Mouse (Mus musculus): ENCODE data around the gene Gbf1. TPM values are rescaled to one million over a fixed set of nuclear protein-coding genes. Genes with fewer than 3 reads are reported as not detected.

The Gbf1 gene
- polyA plus RNA-seq, 1 experiment from 2014 or later = 50.0 TPM

GRCm38 (mm10) chr19:46317546-46317885, 165.2 kb downstream of the Gbf1 start:
- Histone ChIP-seq H3K27ac (peak overlapping the region; percentile 78), H3K4me1 (peaks cover 63% of the 10 kb centered on the region)
- DNase-seq (ENCODE audit: low spot score) = no peak

DNA sequence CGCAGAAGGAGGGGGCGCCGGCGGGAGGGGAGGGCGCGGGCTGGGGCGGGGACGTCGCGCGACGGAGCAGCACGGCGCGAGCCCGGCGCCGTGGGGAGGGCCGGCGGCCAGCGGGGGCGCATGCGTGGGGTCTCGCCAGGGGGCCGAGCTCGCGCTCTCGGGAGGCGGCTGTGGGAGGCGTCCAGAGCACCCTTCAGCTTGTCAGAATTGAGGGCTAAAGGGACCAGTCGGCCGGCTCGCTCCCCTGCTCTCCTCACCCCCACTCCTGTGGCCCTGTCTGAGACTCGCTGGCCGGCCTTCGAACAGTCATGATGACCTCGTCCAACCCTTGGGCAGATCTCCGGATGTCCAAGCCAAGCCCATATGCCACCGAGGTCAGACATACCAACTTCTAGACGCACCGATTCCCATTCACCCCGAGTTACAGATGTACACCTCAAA, 165.7 kb downstream of the Gbf1 start:
- H3K27ac ChIP-seq = peak overlapping the region; percentile 78; the same call in 1 of the 2 replicates
- no peak for DNase-seq (ENCODE audit: low spot score)
- peaks cover 100% of the 10 kb centered on the region for H3K27me3 ChIP-seq (ENCODE audit: insufficient read depth, poor library complexity, severe bottlenecking)
- 2% methylated on average over 42 of the region's 42 CpGs for WGBS
- H3K4me1 ChIP-seq = peaks cover 61% of the 10 kb centered on the region
- H3K4me3 ChIP-seq = peak overlapping the region; percentile 64
- H3K9me3 ChIP-seq = no peaks in the 10 kb centered on the region
- H3K36me3 ChIP-seq = 0 out of 2 replicates have a peak, but pooled peaks cover 4% of the 10 kb centered on the region

More at GRCm38 (mm10) chr19:46317546-46317885, 165.2 kb downstream of the Gbf1 start:
- H3K4me3 ChIP-seq = peak overlapping the region; percentile 64
- H3K9me3 ChIP-seq = no peaks in the 10 kb centered on the region
- H3K27me3 ChIP-seq (ENCODE audit: insufficient read depth, poor library complexity, severe bottlenecking) = peaks cover 100% of the 10 kb centered on the region
- under 1% methylated on average over 45 of the region's 48 CpGs for WGBS
- peaks cover 6% of the 10 kb centered on the region; the same call in 1 of the 2 replicates for H3K36me3 ChIP-seq

- Histone ChIP-seq H3K27ac (no peak overlapping the region), H3K36me3 (no peaks in the 10 kb centered on the region), H3K27me3 (ENCODE audit: insufficient read depth, poor library complexity, severe bottlenecking) (peaks cover 100% of the 10 kb centered on the region), H3K9me3 (no peaks in the 10 kb centered on the region), H3K4me1 (peaks cover 54% of the 10 kb centered on the region), H3K4me3 (peak overlapping the region; percentile 64)
- 10% methylated on average over 16 of the region's 16 CpGs for WGBS
- no peak for DNase-seq (ENCODE audit: low spot score)
Observed at GRCm38 (mm10) chr19:46318586-46319378, 166.5 kb downstream of the Gbf1 start.

DNA sequence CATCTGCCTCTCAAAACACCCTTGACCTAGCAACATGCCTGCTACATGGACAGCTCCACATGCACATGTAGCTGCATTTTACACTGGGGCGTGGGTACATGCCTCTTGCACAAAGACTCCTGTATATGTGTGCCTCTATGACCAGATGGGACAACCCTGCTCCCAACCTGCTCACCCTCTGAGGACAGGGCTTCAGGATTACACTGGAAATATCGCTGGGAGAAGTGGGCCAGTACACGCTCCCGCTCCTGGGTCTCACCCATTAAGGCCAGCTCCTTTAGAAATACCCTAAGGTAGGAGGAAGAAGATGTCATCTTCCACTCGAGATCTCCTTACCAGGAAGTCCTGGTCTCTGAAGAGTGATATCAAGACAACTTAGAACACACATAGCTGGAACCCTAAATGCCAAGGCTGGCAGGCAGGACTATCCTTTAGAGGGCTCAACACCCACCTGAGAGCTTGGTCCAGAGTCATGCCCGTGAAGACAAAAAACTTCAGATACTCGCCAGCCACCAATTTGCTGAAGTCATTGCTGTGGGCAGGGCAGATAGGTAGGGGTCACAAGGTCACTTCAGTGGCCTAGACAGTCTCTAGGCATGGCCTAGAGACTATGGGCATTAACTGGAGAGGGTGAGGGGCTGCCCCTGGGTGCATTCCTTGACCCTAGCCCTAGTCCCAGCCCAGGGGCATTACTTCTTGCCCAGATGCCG, 167.9 kb downstream of the Gbf1 start:
- Histone ChIP-seq H3K36me3 (no peaks in the 10 kb centered on the region), H3K27me3 (ENCODE audit: insufficient read depth, poor library complexity, severe bottlenecking) (peaks cover 100% of the 10 kb centered on the region), H3K4me1 (peaks cover 40% of the 10 kb centered on the region), H3K27ac (no peak overlapping the region), H3K9me3 (no peaks in the 10 kb centered on the region), H3K4me3 (no peak overlapping the region)
- WGBS = 76% methylated on average over 8 of the region's 8 CpGs
- DNase-seq (ENCODE audit: low spot score) = no peak

GRCm38 (mm10) chr19:46321101-46321943, 169.0 kb downstream of the Gbf1 start:
- Histone ChIP-seq H3K27ac (no peak overlapping the region), H3K4me3 (no peak overlapping the region), H3K27me3 (ENCODE audit: insufficient read depth, poor library complexity, severe bottlenecking) (peaks cover 100% of the 10 kb centered on the region), H3K36me3 (no peaks in the 10 kb centered on the region), H3K9me3 (no peaks in the 10 kb centered on the region), H3K4me1 (peaks cover 29% of the 10 kb centered on the region)
- 33% methylated on average over 6 of the region's 6 CpGs for WGBS
- DNase-seq (ENCODE audit: low spot score) = no peak

- peaks cover 31% of the 10 kb centered on the region for H3K4me1 ChIP-seq
- H3K4me3 ChIP-seq = no peak overlapping the region
- no peaks in the 10 kb centered on the region for H3K9me3 ChIP-seq
- DNase-seq (ENCODE audit: low spot score) = no peak
- 47% methylated on average over 11 of the region's 11 CpGs for WGBS
- no peaks in the 10 kb centered on the region for H3K36me3 ChIP-seq
- H3K27me3 ChIP-seq (ENCODE audit: insufficient read depth, poor library complexity, severe bottlenecking) = peaks cover 100% of the 10 kb centered on the region
- no peak overlapping the region for H3K27ac ChIP-seq
Observed at GRCm38 (mm10) chr19:46322144-46322995, 170.1 kb downstream of the Gbf1 start.

GRCm38 (mm10) chr19:46322996-46323572, 170.8 kb downstream of the Gbf1 start:
- Histone ChIP-seq H3K4me3 (no peak overlapping the region), H3K27me3 (ENCODE audit: insufficient read depth, poor library complexity, severe bottlenecking) (peaks cover 95% of the 10 kb centered on the region), H3K36me3 (no peaks in the 10 kb centered on the region), H3K4me1 (peaks cover 31% of the 10 kb centered on the region), H3K9me3 (no peaks in the 10 kb centered on the region), H3K27ac (no peak overlapping the region)
- DNase-seq (ENCODE audit: low spot score) = no peak
- WGBS = 70% methylated on average over 13 of the region's 13 CpGs

GRCm38 (mm10) chr19:46323716-46324115, 171.4 kb downstream of the Gbf1 start:
- Histone ChIP-seq H3K4me3 (no peak overlapping the region), H3K9me3 (no peaks in the 10 kb centered on the region), H3K36me3 (no peaks in the 10 kb centered on the region), H3K27ac (no peak overlapping the region), H3K4me1 (peaks cover 32% of the 10 kb centered on the region), H3K27me3 (ENCODE audit: insufficient read depth, poor library complexity, severe bottlenecking) (peaks cover 89% of the 10 kb centered on the region)
- DNase-seq (ENCODE audit: low spot score) = no peak
- 80% methylated on average over 5 of the region's 5 CpGs for WGBS

- peaks cover 32% of the 10 kb centered on the region for H3K4me1 ChIP-seq
- WGBS = 57% methylated on average over 11 of the region's 11 CpGs
- H3K9me3 ChIP-seq = no peaks in the 10 kb centered on the region
- H3K27me3 ChIP-seq (ENCODE audit: insufficient read depth, poor library complexity, severe bottlenecking) = peaks cover 89% of the 10 kb centered on the region
- H3K4me3 ChIP-seq = no peak overlapping the region
- H3K27ac ChIP-seq = no peak overlapping the region
- no peaks in the 10 kb centered on the region for H3K36me3 ChIP-seq
- no peak for DNase-seq (ENCODE audit: low spot score)
Observed at GRCm38 (mm10) chr19:46324366-46324765, 172.1 kb downstream of the Gbf1 start.

GRCm38 (mm10) chr19:46324918-46325317, 172.6 kb downstream of the Gbf1 start:
- 58% methylated on average over 5 of the region's 5 CpGs for WGBS

GRCm38 (mm10) chr19:46326019-46326755, 173.9 kb downstream of the Gbf1 start:
- WGBS = 5% methylated on average over 29 of the region's 29 CpGs
- Histone ChIP-seq H3K9me3 (no peaks in the 10 kb centered on the region), H3K27me3 (ENCODE audit: insufficient read depth, poor library complexity, severe bottlenecking) (peaks cover 71% of the 10 kb centered on the region), H3K4me1 (peaks cover 39% of the 10 kb centered on the region), H3K36me3 (peaks cover 10% of the 10 kb centered on the region), H3K4me3 (0 out of 2 replicates have a peak overlapping the region, but pooled peaks have one; percentile 42), H3K27ac (no peak overlapping the region)
- DNase-seq (ENCODE audit: low spot score) = no peak

More at GRCm38 (mm10) chr19:46324918-46325317, 172.6 kb downstream of the Gbf1 start:
- Histone ChIP-seq H3K9me3 (no peaks in the 10 kb centered on the region), H3K27me3 (ENCODE audit: insufficient read depth, poor library complexity, severe bottlenecking) (peaks cover 84% of the 10 kb centered on the region), H3K27ac (no peak overlapping the region), H3K4me1 (peaks cover 36% of the 10 kb centered on the region), H3K36me3 (no peaks in the 10 kb centered on the region), H3K4me3 (no peak overlapping the region)
- DNase-seq (ENCODE audit: low spot score) = no peak

All from heart, embryonic 10.5 days (tissue).